Mouse (Mus musculus) lung, postnatal 25 days (tissue): Measurements from ENCODE around the gene Vezf1.
"Not testable (repeated sequence)": the region's sequence is repeated elsewhere in the genome, so short reads cannot be mapped to it uniquely, and the experiment has no call there.

ENCODE experiments used
- DNase-seq: peaks from one replicate; pipeline ENCODE4 v3.0.0; 2022; ENCODE audit warnings: low spot score

Gene Vezf1

GRCm38 (mm10) chr11:88067586-88068410, at the start of gene Vezf1:
TSS of gene Vezf1 (plus strand) at chr11:88068279.
- peak; percentile 66 for DNase-seq

- no peak for DNase-seq
Observed at GRCm38 (mm10) chr11:88023933-88024332, 44.1 kb upstream of the Vezf1 start.

- DNase-seq = no peak
Observed at GRCm38 (mm10) chr11:88027391-88028035, 40.6 kb upstream of the Vezf1 start.

- DNase-seq = no peak
Observed at GRCm38 (mm10) chr11:88028193-88028684, 39.8 kb upstream of the Vezf1 start.

GRCm38 (mm10) chr11:88030219-88030618, 37.9 kb upstream of the Vezf1 start:
- no peak for DNase-seq

- DNase-seq = no peak
Observed at GRCm38 (mm10) chr11:88030836-88031235, 37.2 kb upstream of the Vezf1 start.

- no peak for DNase-seq
Observed at GRCm38 (mm10) chr11:88031753-88032152, 36.3 kb upstream of the Vezf1 start.

GRCm38 (mm10) chr11:88035970-88036369, 32.1 kb upstream of the Vezf1 start:
- DNase-seq = no peak

- no peak for DNase-seq
Observed at GRCm38 (mm10) chr11:88036761-88037251, 31.3 kb upstream of the Vezf1 start.

GRCm38 (mm10) chr11:88037386-88037785, 30.7 kb upstream of the Vezf1 start:
- no peak for DNase-seq

- no peak for DNase-seq
Observed at GRCm38 (mm10) chr11:88039066-88039465, 29.0 kb upstream of the Vezf1 start.

- DNase-seq = no peak
Observed at GRCm38 (mm10) chr11:88044314-88044713, 23.8 kb upstream of the Vezf1 start.

GRCm38 (mm10) chr11:88045159-88045558, 22.9 kb upstream of the Vezf1 start:
- DNase-seq = not testable (repeated sequence)

- no peak for DNase-seq
Observed at GRCm38 (mm10) chr11:88045878-88046277, 22.2 kb upstream of the Vezf1 start.

- DNase-seq = no peak
Observed at GRCm38 (mm10) chr11:88046323-88046937, 21.6 kb upstream of the Vezf1 start.

GRCm38 (mm10) chr11:88046944-88047794, 20.9 kb upstream of the Vezf1 start, which contains the start of gene Srsf1:
TSS of gene Srsf1 (plus strand) at chr11:88047373.
- DNase-seq = peak; percentile 97

GRCm38 (mm10) chr11:88047871-88048531, 20.1 kb upstream of the Vezf1 start:
- peak; percentile 64 for DNase-seq

GRCm38 (mm10) chr11:88048961-88049670, 19.0 kb upstream of the Vezf1 start:
- DNase-seq = no peak

- DNase-seq = no peak
Observed at GRCm38 (mm10) chr11:88049732-88050131, 18.3 kb upstream of the Vezf1 start.

- DNase-seq = no peak
Observed at GRCm38 (mm10) chr11:88052638-88053037, 15.4 kb upstream of the Vezf1 start.
